In the genomic region with DNA sequence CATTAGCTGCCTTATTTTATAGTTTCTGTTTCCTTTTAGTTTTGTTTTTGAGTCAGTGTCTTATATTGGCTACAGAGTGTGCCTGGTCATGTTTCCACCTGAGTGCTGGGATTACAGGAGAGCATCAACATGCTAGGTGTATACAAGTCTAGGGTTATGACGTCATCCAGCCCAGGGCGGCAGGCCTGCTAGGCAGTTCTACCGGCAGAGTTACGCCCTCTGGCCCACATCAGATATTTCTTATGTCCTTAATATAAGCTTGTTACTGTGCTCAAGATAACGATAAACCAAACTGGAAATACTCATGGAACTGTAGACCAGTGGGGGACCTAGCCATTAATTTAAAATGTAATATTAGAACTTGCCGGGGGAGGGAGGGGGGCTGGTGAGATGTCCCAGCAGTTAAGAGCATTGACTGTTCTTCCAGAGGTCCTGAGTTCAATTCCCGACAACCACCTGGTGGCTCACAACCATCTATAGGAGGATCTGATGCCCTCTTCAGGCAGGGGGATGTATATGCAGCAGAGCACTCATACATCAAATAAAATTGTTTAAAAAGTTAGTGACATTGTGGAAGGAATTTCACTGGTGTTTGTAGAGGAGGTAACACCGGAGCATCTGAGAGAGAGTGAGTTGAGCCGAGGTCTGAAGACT, we compare ENCODE assay signal across 8 mouse cellular contexts. TPM values are rescaled to one million over a fixed set of nuclear protein-coding genes. Genes with fewer than 3 reads are reported as not detected.
DNase-seq lines count a peak whose midpoint lies in the region; ATAC-seq and TF ChIP-seq lines count a peak whose summit lies in the region.

No protein-coding gene starts in this region.

- H3K4me3 ChIP-seq in lung, postnatal 0 days (ENCODE audit: low read depth, low read length): peak overlapping the region; percentile 42
- no peak overlapping the region for H3K4me3 ChIP-seq in midbrain, embryonic 16.5 days (ENCODE audit: low read depth, low read length)
- no peak overlapping the region for H3K4me3 ChIP-seq in lung, adult 2 months (replicated peaks; ENCODE audit: extremely low read depth, low read depth, low read length)

- TF ChIP-seq POLR2A in lung, adult 2 months (IDR thresholded peaks at IDR 0.05; ENCODE audit: borderline replicate concordance, extremely low read depth, low read depth, low read length): no peak

- peak; percentile 30 for DNase-seq in lung, postnatal 0 days (ENCODE audit: low spot score)
- DNase-seq in lung, postnatal 14 days: no peak
- peak; percentile 42 for DNase-seq in embryo, embryonic 10 days (ENCODE audit: low spot score)
- DNase-seq in induced T-regulatory cell, adult 2 months (ENCODE audit: low read depth): peak; percentile 86
- DNase-seq in adrenal gland, postnatal 10 days: no peak
- DNase-seq in Muller cell, postnatal 12 days (ENCODE audit: inconsistent ontology term): no peak
- DNase-seq in lung, adult 2 months: no peak

- peak overlapping the region; percentile 95 for H3K4me2 ChIP-seq in lung, postnatal 0 days (replicated peaks; ENCODE audit: low read depth, low read length)
- H3K4me2 ChIP-seq in midbrain, embryonic 16.5 days (ENCODE audit: low read length): no peak overlapping the region; the same call in 1 of the 2 replicates

- H3K27me3 ChIP-seq in lung, postnatal 0 days (replicated peaks; ENCODE audit: insufficient read depth, low read length): no peaks in the 10 kb centered on the region
- H3K27me3 ChIP-seq in midbrain, embryonic 16.5 days (ENCODE audit: control insufficient read depth, insufficient read depth, low read depth, low read length): no peaks in the 10 kb centered on the region

- 0 out of 2 replicates have a peak, but pooled peaks cover 6% of the 10 kb centered on the region for H3K4me1 ChIP-seq in lung, postnatal 0 days (ENCODE audit: insufficient read depth, low read depth, low read length)
- H3K4me1 ChIP-seq in midbrain, embryonic 16.5 days (ENCODE audit: control insufficient read depth, insufficient read depth, low read length): peaks cover 8% of the 10 kb centered on the region
- H3K4me1 ChIP-seq in lung, adult 2 months (ENCODE audit: control insufficient read depth, insufficient read depth, low read length): peaks cover 5% of the 10 kb centered on the region; the same call in 1 of the 2 replicates

- no peak overlapping the region for H3K27ac ChIP-seq in lung, postnatal 0 days (ENCODE audit: low read length)
- H3K27ac ChIP-seq in midbrain, embryonic 16.5 days (ENCODE audit: low read length): no peak overlapping the region

- no peak for TF ChIP-seq EP300 in lung, postnatal 0 days (IDR thresholded peaks at IDR 0.05)

- H3K36me3 ChIP-seq in lung, postnatal 0 days (ENCODE audit: insufficient read depth, low read length): no peaks in the 10 kb centered on the region
- no peaks in the 10 kb centered on the region for H3K36me3 ChIP-seq in midbrain, embryonic 16.5 days (ENCODE audit: control insufficient read depth, insufficient read depth, low read length)

- 0 out of 2 replicates have a peak, but pooled peaks have one; percentile 25 for ATAC-seq in lung, postnatal 0 days
- peak; percentile 52; the same call in 1 of the 2 replicates for ATAC-seq in midbrain, embryonic 16.5 days

- WGBS in lung, postnatal 0 days: 35% methylated on average over 9 of the region's 9 CpGs
- WGBS in midbrain, embryonic 16.5 days: 64% methylated on average over 9 of the region's 9 CpGs
- WGBS in lung, adult 2 months: 37% methylated on average over 9 of the region's 9 CpGs

- peak; percentile 46 for TF ChIP-seq CTCF in lung, postnatal 0 days (IDR thresholded peaks at IDR 0.05)
- TF ChIP-seq CTCF in lung, adult 2 months (IDR thresholded peaks at IDR 0.05; ENCODE audit: insufficient read depth, low read length): no peak

- H3K9ac ChIP-seq in lung, postnatal 0 days (replicated peaks; ENCODE audit: low read depth): no peak overlapping the region
- no peak overlapping the region for H3K9ac ChIP-seq in midbrain, embryonic 16.5 days (ENCODE audit: low read depth, low read length)

- no peaks in the 10 kb centered on the region for H3K9me3 ChIP-seq in lung, postnatal 0 days (ENCODE audit: low read length)
- no peaks in the 10 kb centered on the region for H3K9me3 ChIP-seq in midbrain, embryonic 16.5 days (replicated peaks; ENCODE audit: control insufficient read depth, low read length, poor library complexity, severe bottlenecking)

RNA-seq across cellular contexts. Expression of gene Fanci, which starts 1.3 kb away (rescaled TPM):
- polyA plus RNA-seq in lung, postnatal 0 days (2015; fragmentation: Nextera tagmentation; extraction: Ambion mirVana): 0.50 and 0.82 TPM in 2 replicates
- 1.7 and 1.9 TPM in 2 replicates for polyA plus RNA-seq in midbrain, embryonic 16.5 days (2015; fragmentation: Nextera tagmentation; extraction: Ambion mirVana)
- 1 to 10 TPM; 2.6 to 3.3 TPM for total RNA-seq in adrenal gland, postnatal 10 days (2021)
- polyA plus RNA-seq in lung, adult 2 months (2012; rRNA removed): 0.19 and 0.39 TPM in 2 replicates

RNA-seq across cellular contexts. Expression of gene Rlbp1, which starts 6.1 kb away (rescaled TPM):
- polyA plus RNA-seq in lung, postnatal 0 days (2015; fragmentation: Nextera tagmentation; extraction: Ambion mirVana): 0.21 and 0.33 TPM in 2 replicates
- polyA plus RNA-seq in midbrain, embryonic 16.5 days (2015; fragmentation: Nextera tagmentation; extraction: Ambion mirVana): 15.0 and 17.1 TPM in 2 replicates
- not detected for total RNA-seq in adrenal gland, postnatal 10 days (2021)
- polyA plus RNA-seq in lung, adult 2 months (2012; rRNA removed): 0.48 and 0.52 TPM in 2 replicates

Comparison
In these comparisons a context has a peak if more than half of its experiments do, and no peak if none do; other contexts are left out.
1. DNase-seq: peak in lung, postnatal 0 days (single experiment), embryo, embryonic 10 days (single experiment) and induced T-regulatory cell, adult 2 months (single experiment); none in lung, postnatal 14 days (single experiment), adrenal gland, postnatal 10 days (single experiment), Muller cell, postnatal 12 days (single experiment) and lung, adult 2 months (single experiment).
2. RNA of gene Rlbp1, which starts 6.1 kb away (polyA plus RNA-seq): 15.0 to 17.1 TPM in midbrain, embryonic 16.5 days; 0.48 to 0.52 TPM in lung, adult 2 months and 0.21 to 0.33 TPM in lung, postnatal 0 days; every median in the first group is over 10 times any median in the second.